8 mouse cellular contexts compared by ENCODE assay signal in the genomic region with DNA sequence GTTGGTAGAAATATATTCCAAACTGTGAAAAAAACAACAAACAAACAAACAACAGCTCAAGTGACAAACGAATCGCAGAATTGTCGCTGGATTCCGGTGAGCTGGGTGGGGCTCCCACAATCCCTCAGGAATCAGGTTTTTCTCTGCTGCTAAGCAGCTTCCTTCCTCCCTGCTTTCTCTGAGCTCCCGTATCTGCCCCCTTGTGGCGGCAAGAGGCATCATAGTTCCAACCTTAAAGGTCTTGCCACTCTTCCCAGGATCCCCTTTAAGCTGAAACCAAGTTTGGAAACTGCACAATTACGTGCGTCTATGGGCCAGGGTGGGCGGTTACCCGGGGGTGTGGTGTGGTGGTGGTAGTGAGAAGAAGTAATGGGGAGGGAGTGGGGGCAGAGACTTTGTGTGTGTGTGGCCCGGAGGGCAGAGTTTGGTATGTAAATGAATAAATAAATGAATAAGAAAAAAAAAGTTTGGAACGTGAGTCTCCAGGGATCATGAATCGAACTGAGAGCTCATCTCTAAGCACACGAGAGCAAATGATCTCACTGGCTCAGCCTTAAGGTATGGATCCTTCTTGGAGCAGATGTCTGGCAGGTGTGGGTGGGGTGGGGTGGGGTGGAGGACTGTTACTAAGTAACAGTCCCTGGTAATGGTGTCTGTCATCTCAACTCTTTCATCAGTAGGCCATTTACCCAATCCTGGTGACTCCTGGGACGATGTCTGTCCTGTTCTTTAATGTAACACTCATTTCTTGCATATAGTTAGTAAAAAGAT. TPM values are rescaled to one million over a fixed set of nuclear protein-coding genes. Genes with fewer than 3 reads are reported as not detected.
A peak's percentile ranks its signal among the peaks of the same experiment; 100 is the strongest.
DNase-seq lines count a peak whose midpoint lies in the region; ATAC-seq lines count a peak whose summit lies in the region.

No protein-coding gene starts in this region.

- peak; percentile 60 for DNase-seq in CD4-positive, CD25-positive, alpha-beta regulatory T cell, adult 2 months (ENCODE audit: low read depth, low spot score)
- peak; percentile 91 for DNase-seq in embryo, embryonic 11 days
- peak; percentile 95 for DNase-seq in heart, adult 11 months
- peak; percentile 58 for DNase-seq in kidney, adult 11 months
- DNase-seq in limb, embryonic 10.5 days (ENCODE audit: low spot score): peak; percentile 84
- DNase-seq in midbrain, embryonic 11.5 days (ENCODE audit: low spot score, missing footprints): peak; percentile 97
- peak; percentile 8 for DNase-seq in splenic B cell, adult 2 months (ENCODE audit: low read depth, low spot score)

- H3K9me3 ChIP-seq in limb, embryonic 10.5 days (replicated peaks): no peaks in the 10 kb centered on the region
- H3K9me3 ChIP-seq in midbrain, embryonic 11.5 days (ENCODE audit: control insufficient read depth, low read length): no peaks in the 10 kb centered on the region

- 17% methylated on average over 15 of the region's 15 CpGs for WGBS in limb, embryonic 10.5 days
- WGBS in midbrain, embryonic 11.5 days: 21% methylated on average over 15 of the region's 15 CpGs

- peaks cover 3% of the 10 kb centered on the region; the same call in 1 of the 2 replicates for H3K4me1 ChIP-seq in limb, embryonic 10.5 days
- 0 out of 2 replicates have a peak, but pooled peaks cover 3% of the 10 kb centered on the region for H3K4me1 ChIP-seq in midbrain, embryonic 11.5 days (ENCODE audit: control insufficient read depth, insufficient read depth, low read length)

- H3K4me2 ChIP-seq in midbrain, embryonic 11.5 days: peak overlapping the region; percentile 46

- H3K36me3 ChIP-seq in limb, embryonic 10.5 days: no peaks in the 10 kb centered on the region
- H3K36me3 ChIP-seq in midbrain, embryonic 11.5 days (ENCODE audit: control insufficient read depth, insufficient read depth, low read length): no peaks in the 10 kb centered on the region; the same call in 1 of the 2 replicates
- no peaks in the 10 kb centered on the region for H3K36me3 ChIP-seq in splenic B cell, adult 2 months (ENCODE audit: control insufficient read depth, insufficient read depth, low read length, poor library complexity, severe bottlenecking)

- H3K27me3 ChIP-seq in limb, embryonic 10.5 days (ENCODE audit: low read depth, poor library complexity, severe bottlenecking): no peaks in the 10 kb centered on the region
- no peaks in the 10 kb centered on the region for H3K27me3 ChIP-seq in midbrain, embryonic 11.5 days (ENCODE audit: control insufficient read depth, insufficient read depth, low read length)
- H3K27me3 ChIP-seq in splenic B cell, adult 2 months (ENCODE audit: control insufficient read depth, insufficient read depth, low read length, poor library complexity, severe bottlenecking): no peaks in the 10 kb centered on the region

- H3K27ac ChIP-seq in limb, embryonic 10.5 days: peak overlapping the region; percentile 89
- H3K27ac ChIP-seq in midbrain, embryonic 11.5 days (ENCODE audit: low read depth, low read length): peak overlapping the region; percentile 63; the same call in 1 of the 2 replicates

- ATAC-seq in CD4-positive, CD25-positive, alpha-beta regulatory T cell, adult 4 months: no peak
- peak; percentile 85 for ATAC-seq in midbrain, embryonic 11.5 days (ENCODE audit: low FRiP score)

- peak overlapping the region; percentile 58 for H3K4me3 ChIP-seq in limb, embryonic 10.5 days
- peak overlapping the region; percentile 34 for H3K4me3 ChIP-seq in midbrain, embryonic 11.5 days (ENCODE audit: low read depth, low read length)

- peak overlapping the region; percentile 65 for H3K9ac ChIP-seq in midbrain, embryonic 11.5 days (ENCODE audit: low read length)

RNA-seq across cellular contexts. Expression of gene Gm11042, which starts 1.0 kb away (rescaled TPM):
- polyA plus RNA-seq in CD4-positive, CD25-positive, alpha-beta regulatory T cell, adult 4 months (2017; shearing (Covaris generic)): not detected
- not detected in 2 replicates for polyA plus RNA-seq in limb, embryonic 10.5 days (2016; fragmentation: Nextera tagmentation; extraction: Ambion mirVana)
- polyA plus RNA-seq in midbrain, embryonic 11.5 days (2014; fragmentation: Nextera tagmentation; extraction: Ambion mirVana): not detected in 2 replicates

Comparison
In these comparisons a context has a peak if more than half of its experiments do, and no peak if none do; other contexts are left out.
1. DNase-seq: peak in every context shown above with its lines; median percentile 97 in midbrain, embryonic 11.5 days; 95 in heart, adult 11 months; 91 in embryo, embryonic 11 days; 84 in limb, embryonic 10.5 days; 60 in CD4-positive, CD25-positive, alpha-beta regulatory T cell, adult 2 months; 58 in kidney, adult 11 months; 8 in splenic B cell, adult 2 months.